In the genomic region with DNA sequence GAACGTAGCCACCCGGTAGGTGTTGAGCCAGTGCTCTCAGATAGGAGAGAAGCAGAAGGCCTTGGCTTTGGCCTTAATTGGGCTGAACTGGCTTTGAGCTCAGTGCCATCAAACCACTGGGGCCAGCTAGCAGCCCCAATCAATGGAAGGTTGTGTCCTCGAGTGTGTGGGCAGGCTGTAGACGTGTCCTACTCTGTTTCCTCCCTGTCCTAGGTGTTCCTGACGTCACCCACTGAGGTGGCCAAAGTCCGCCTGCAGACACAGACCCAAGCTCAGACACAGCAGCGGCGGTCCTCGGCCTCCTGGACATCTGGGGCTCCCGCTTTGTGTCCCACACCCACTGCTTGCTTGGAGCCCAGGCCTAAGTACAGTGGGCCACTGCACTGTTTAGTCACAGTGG, we compare ENCODE assay signal across 25 mouse cellular contexts. TPM values are rescaled to one million over a fixed set of nuclear protein-coding genes. Genes with fewer than 3 reads are reported as not detected.
DNase-seq lines count a peak whose midpoint lies in the region; ATAC-seq and TF ChIP-seq lines count a peak whose summit lies in the region.
"Had no signal": no experiment of that assay in that cellular context is flagged by ENCODE, and none has a peak within 500 bp of the region (broad histone marks: within the 10 kb centered on the region; RNA-seq: fewer than 3 reads in every experiment).

No protein-coding gene starts in this region.

- intact Hi-C loops in left cerebral cortex, postnatal 14 days (cut with DNase I) = no loop called here

- no peak overlapping the region for H3K4me2 ChIP-seq in liver, embryonic 11.5 days
- peak overlapping the region; percentile 37; the same call in 1 of the 2 replicates for H3K4me2 ChIP-seq in intestine, postnatal 0 days (replicated peaks; ENCODE audit: low read depth)
- H3K4me2 ChIP-seq in liver, embryonic 16.5 days (ENCODE audit: low read depth, low read length) = peak overlapping the region; percentile 53; the same call in 1 of the 2 replicates
- H3K4me2 ChIP-seq in stomach, postnatal 0 days (replicated peaks; ENCODE audit: low read depth) = no peak overlapping the region
- H3K4me2 ChIP-seq in midbrain, embryonic 15.5 days = no peak overlapping the region
- H3K4me2 ChIP-seq: embryonic facial prominence, embryonic 15.5 days; forebrain, embryonic 15.5 days; hindbrain, embryonic 12.5 days had no signal

- WGBS in liver, embryonic 11.5 days = 77% methylated on average over 10 of the region's 10 CpGs
- WGBS in intestine, postnatal 0 days = 55% methylated on average over 10 of the region's 10 CpGs
- WGBS in liver, embryonic 16.5 days (ENCODE audit: insufficient replicate concordance) = 68% methylated on average over 10 of the region's 10 CpGs
- 82% methylated on average over 10 of the region's 10 CpGs for WGBS in stomach, postnatal 0 days
- WGBS in midbrain, embryonic 15.5 days = 84% methylated on average over 10 of the region's 10 CpGs

- H3K27me3 ChIP-seq in liver, embryonic 11.5 days (replicated peaks; ENCODE audit: control insufficient read depth, insufficient read depth, low read length) = no peaks in the 10 kb centered on the region
- H3K27me3 ChIP-seq in intestine, postnatal 0 days (replicated peaks; ENCODE audit: control insufficient read depth, insufficient read depth, low read length) = no peaks in the 10 kb centered on the region
- no peaks in the 10 kb centered on the region for H3K27me3 ChIP-seq in liver, embryonic 16.5 days (ENCODE audit: control insufficient read depth, insufficient read depth, low read depth, low read length)
- H3K27me3 ChIP-seq in stomach, postnatal 0 days (ENCODE audit: control insufficient read depth, insufficient read depth, low read length) = no peaks in the 10 kb centered on the region
- H3K27me3 ChIP-seq in midbrain, embryonic 15.5 days (replicated peaks) = no peaks in the 10 kb centered on the region
- H3K27me3 ChIP-seq: CH12.LX; embryonic facial prominence, embryonic 15.5 days; forebrain, embryonic 15.5 days; hindbrain, embryonic 12.5 days; Patski had no signal

- TF ChIP-seq EP300 in stomach, postnatal 0 days (optimal IDR thresholded peaks at IDR 0.05) = no peak

- H3K36me3 ChIP-seq in liver, embryonic 11.5 days (ENCODE audit: control insufficient read depth, insufficient read depth, low read length) = no peaks in the 10 kb centered on the region
- peaks cover 4% of the 10 kb centered on the region; the same call in 1 of the 2 replicates for H3K36me3 ChIP-seq in intestine, postnatal 0 days (ENCODE audit: control insufficient read depth, insufficient read depth)
- H3K36me3 ChIP-seq in liver, embryonic 16.5 days (ENCODE audit: control insufficient read depth, insufficient read depth) = no peaks in the 10 kb centered on the region
- H3K36me3 ChIP-seq in stomach, postnatal 0 days (ENCODE audit: control insufficient read depth, insufficient read depth, low read length) = no peaks in the 10 kb centered on the region
- no peaks in the 10 kb centered on the region; the same call in 1 of the 2 replicates for H3K36me3 ChIP-seq in midbrain, embryonic 15.5 days (replicated peaks)

- no peak overlapping the region for H3K4me3 ChIP-seq in liver, embryonic 11.5 days (ENCODE audit: low read depth, low read length)
- no peak overlapping the region for H3K4me3 ChIP-seq in intestine, postnatal 0 days (ENCODE audit: low read depth, low read length)
- peak overlapping the region; percentile 44 for H3K4me3 ChIP-seq in liver, embryonic 16.5 days (ENCODE audit: low read depth, low read length)
- no peak overlapping the region for H3K4me3 ChIP-seq in stomach, postnatal 0 days (ENCODE audit: low read depth, low read length)
- H3K4me3 ChIP-seq in midbrain, embryonic 15.5 days = no peak overlapping the region
- H3K4me3 ChIP-seq: embryonic facial prominence, embryonic 15.5 days; erythroblast, embryonic 14.5 days; forebrain, embryonic 15.5 days; heart, embryonic 10.5 days; hindbrain, embryonic 12.5 days had no signal

- DNase-seq in liver = peak; percentile 25
- DNase-seq in liver, embryonic 11.5 days (ENCODE audit: low spot score) = no peak
- DNase-seq in stomach, postnatal 0 days (ENCODE audit: low spot score) = peak; percentile 48
- no peak for DNase-seq in left cerebral cortex, postnatal 14 days (ENCODE audit: low spot score in 2 of 2)
- DNase-seq in ovary, postnatal 10 days (ENCODE audit: low spot score) = no peak
- DNase-seq: adrenal gland, postnatal 25 days; cerebellum, adult 11 months; cerebellum, adult 8-10 months; cerebellum, postnatal 14 days; embryo, embryonic 11 days; gastrocnemius, postnatal 36 days; heart, adult 11 months; heart, postnatal 10 days; heart, postnatal 4 days had no signal

- no peak overlapping the region for H3K9ac ChIP-seq in liver, embryonic 11.5 days (ENCODE audit: low read depth, low read length)
- H3K9ac ChIP-seq in intestine, postnatal 0 days (ENCODE audit: low read depth, low read length) = no peak overlapping the region
- peak overlapping the region; percentile 45; the same call in 1 of the 2 replicates for H3K9ac ChIP-seq in liver, embryonic 16.5 days (ENCODE audit: low read depth, low read length)
- H3K9ac ChIP-seq in stomach, postnatal 0 days (ENCODE audit: low read length) = no peak overlapping the region
- H3K9ac ChIP-seq in midbrain, embryonic 15.5 days = no peak overlapping the region
- H3K9ac ChIP-seq: embryonic facial prominence, embryonic 15.5 days; forebrain, embryonic 15.5 days; hindbrain, embryonic 12.5 days had no signal

- TF ChIP-seq CTCF in intestine, postnatal 0 days (IDR thresholded peaks at IDR 0.05; ENCODE audit: low read depth) = no peak
- TF ChIP-seq CTCF in stomach, postnatal 0 days (IDR thresholded peaks at IDR 0.05; ENCODE audit: low read depth) = no peak

- no peak overlapping the region for H3K27ac ChIP-seq in liver, embryonic 11.5 days (ENCODE audit: low read depth, low read length)
- H3K27ac ChIP-seq in intestine, postnatal 0 days (ENCODE audit: low read depth, low read length) = peak overlapping the region; percentile 9; the same call in 1 of the 2 replicates
- H3K27ac ChIP-seq in liver, embryonic 16.5 days (ENCODE audit: low read length) = peak overlapping the region; percentile 51
- no peak overlapping the region for H3K27ac ChIP-seq in stomach, postnatal 0 days (replicated peaks)
- no peak overlapping the region for H3K27ac ChIP-seq in midbrain, embryonic 15.5 days
- H3K27ac ChIP-seq: embryonic facial prominence, embryonic 15.5 days; forebrain, embryonic 15.5 days; heart, embryonic 10.5 days; hindbrain, embryonic 12.5 days had no signal

- ATAC-seq in liver, embryonic 11.5 days (replicated peaks; ENCODE audit: low FRiP score) = no peak
- peak; percentile 87 for ATAC-seq in intestine, postnatal 0 days
- peak; percentile 78 for ATAC-seq in liver, embryonic 16.5 days (ENCODE audit: low read depth)
- peak; percentile 43 for ATAC-seq in stomach, postnatal 0 days (ENCODE audit: low FRiP score, low TSS enrichment)
- ATAC-seq in midbrain, embryonic 15.5 days (replicated peaks) = no peak
- ATAC-seq: activated CD4-positive, CD25-positive, alpha-beta regulatory T cell, adult 4 months; forebrain, embryonic 15.5 days; Patski had no signal

- no peaks in the 10 kb centered on the region for H3K9me3 ChIP-seq in liver, embryonic 11.5 days (ENCODE audit: control insufficient read depth, low read length)
- H3K9me3 ChIP-seq in intestine, postnatal 0 days (ENCODE audit: control insufficient read depth) = no peaks in the 10 kb centered on the region
- H3K9me3 ChIP-seq in liver, embryonic 16.5 days (replicated peaks; ENCODE audit: control insufficient read depth, low read length) = no peaks in the 10 kb centered on the region
- no peaks in the 10 kb centered on the region for H3K9me3 ChIP-seq in stomach, postnatal 0 days (ENCODE audit: control insufficient read depth, low read length)
- no peaks in the 10 kb centered on the region for H3K9me3 ChIP-seq in midbrain, embryonic 15.5 days
- H3K9me3 ChIP-seq: embryonic facial prominence, embryonic 15.5 days; forebrain, embryonic 15.5 days; heart, embryonic 10.5 days; hindbrain, embryonic 12.5 days had no signal

- H3K4me1 ChIP-seq in liver, embryonic 11.5 days (replicated peaks; ENCODE audit: control insufficient read depth, insufficient read depth, low read length) = peaks cover 10% of the 10 kb centered on the region
- H3K4me1 ChIP-seq in intestine, postnatal 0 days (replicated peaks; ENCODE audit: control insufficient read depth, insufficient read depth, low read length) = no peaks in the 10 kb centered on the region
- no peaks in the 10 kb centered on the region; the same call in none of the 2 replicates for H3K4me1 ChIP-seq in liver, embryonic 16.5 days (ENCODE audit: control insufficient read depth, low read depth, low read length)
- H3K4me1 ChIP-seq in stomach, postnatal 0 days (replicated peaks; ENCODE audit: control insufficient read depth, insufficient read depth) = no peaks in the 10 kb centered on the region
- peaks cover 7% of the 10 kb centered on the region; the same call in 1 of the 2 replicates for H3K4me1 ChIP-seq in midbrain, embryonic 15.5 days

RNA-seq across cellular contexts. Expression of a gene that starts 19.2 kb away (rescaled TPM):
- 4.5 and 5.2 TPM in 2 replicates for polyA plus RNA-seq in liver, embryonic 11.5 days (2014; fragmentation: Nextera tagmentation; extraction: Ambion mirVana)
- 4.7 and 5.1 TPM in 2 replicates for polyA plus RNA-seq in intestine, postnatal 0 days (2015; fragmentation: Nextera tagmentation; extraction: Ambion mirVana)
- polyA plus RNA-seq in liver, embryonic 16.5 days (2015; fragmentation: Nextera tagmentation; extraction: Ambion mirVana) = 25.4 and 32.5 TPM in 2 replicates
- polyA plus RNA-seq in stomach, postnatal 0 days (2015; fragmentation: Nextera tagmentation; extraction: Ambion mirVana) = 4.3 and 5.6 TPM in 2 replicates
- 1 to 10 TPM; 7.3 to 8.3 TPM for total RNA-seq in left cerebral cortex, postnatal 14 days (2021)
- 8.7 and 10.3 TPM in 2 replicates for polyA plus RNA-seq in midbrain, embryonic 15.5 days (2015; fragmentation: Nextera tagmentation; extraction: Ambion mirVana)

RNA-seq across cellular contexts. Expression of a gene that starts 19.4 kb away (rescaled TPM):
- polyA plus RNA-seq in liver, embryonic 11.5 days (2014; fragmentation: Nextera tagmentation; extraction: Ambion mirVana) = 2.9 and 3.9 TPM in 2 replicates
- 1.8 and 1.9 TPM in 2 replicates for polyA plus RNA-seq in intestine, postnatal 0 days (2015; fragmentation: Nextera tagmentation; extraction: Ambion mirVana)
- polyA plus RNA-seq in liver, embryonic 16.5 days (2015; fragmentation: Nextera tagmentation; extraction: Ambion mirVana) = 1.7 TPM in 2 replicates
- polyA plus RNA-seq in stomach, postnatal 0 days (2015; fragmentation: Nextera tagmentation; extraction: Ambion mirVana) = 3.7 and 3.8 TPM in 2 replicates
- total RNA-seq in left cerebral cortex, postnatal 14 days (2021) = 10 to 100 TPM; 14.7 to 15.8 TPM
- 22.6 and 24.8 TPM in 2 replicates for polyA plus RNA-seq in midbrain, embryonic 15.5 days (2015; fragmentation: Nextera tagmentation; extraction: Ambion mirVana)

RNA-seq across cellular contexts. Expression of a gene that starts 38.4 kb away (rescaled TPM):
- polyA plus RNA-seq in liver, embryonic 11.5 days (2014; fragmentation: Nextera tagmentation; extraction: Ambion mirVana) = 4.1 and 5.3 TPM in 2 replicates
- 2.7 and 2.9 TPM in 2 replicates for polyA plus RNA-seq in intestine, postnatal 0 days (2015; fragmentation: Nextera tagmentation; extraction: Ambion mirVana)
- 1.3 and 3.1 TPM in 2 replicates for polyA plus RNA-seq in liver, embryonic 16.5 days (2015; fragmentation: Nextera tagmentation; extraction: Ambion mirVana)
- 3.2 and 3.9 TPM in 2 replicates for polyA plus RNA-seq in stomach, postnatal 0 days (2015; fragmentation: Nextera tagmentation; extraction: Ambion mirVana)
- 1 to 10 TPM; 7.4 TPM for total RNA-seq in left cerebral cortex, postnatal 14 days (2021)
- polyA plus RNA-seq in midbrain, embryonic 15.5 days (2015; fragmentation: Nextera tagmentation; extraction: Ambion mirVana) = 5.2 and 7.2 TPM in 2 replicates

RNA-seq across cellular contexts. Expression of a gene that starts 38.9 kb away (rescaled TPM):
- 90.8 and 102 TPM in 2 replicates for polyA plus RNA-seq in liver, embryonic 11.5 days (2014; fragmentation: Nextera tagmentation; extraction: Ambion mirVana)
- polyA plus RNA-seq in intestine, postnatal 0 days (2015; fragmentation: Nextera tagmentation; extraction: Ambion mirVana) = 34.5 and 36.5 TPM in 2 replicates
- 22.8 and 25.7 TPM in 2 replicates for polyA plus RNA-seq in liver, embryonic 16.5 days (2015; fragmentation: Nextera tagmentation; extraction: Ambion mirVana)
- polyA plus RNA-seq in stomach, postnatal 0 days (2015; fragmentation: Nextera tagmentation; extraction: Ambion mirVana) = 70.7 and 76.0 TPM in 2 replicates
- total RNA-seq in left cerebral cortex, postnatal 14 days (2021) = 10 to 100 TPM; 90.7 to 93.2 TPM
- 103 and 104 TPM in 2 replicates for polyA plus RNA-seq in midbrain, embryonic 15.5 days (2015; fragmentation: Nextera tagmentation; extraction: Ambion mirVana)

Comparison
In these comparisons a context has a peak if more than half of its experiments do, and no peak if none do; other contexts are left out.
1. DNase-seq: peak in liver (single experiment) and stomach, postnatal 0 days (single experiment); none in liver, embryonic 11.5 days (single experiment), left cerebral cortex, postnatal 14 days (0 of 2) and ovary, postnatal 10 days (single experiment).
2. ATAC-seq: peak in intestine, postnatal 0 days (single experiment), liver, embryonic 16.5 days (single experiment) and stomach, postnatal 0 days (single experiment); none in liver, embryonic 11.5 days (single experiment) and midbrain, embryonic 15.5 days (single experiment).
3. H3K27ac ChIP-seq: peak in intestine, postnatal 0 days (single experiment) and liver, embryonic 16.5 days (single experiment); none in liver, embryonic 11.5 days (single experiment), stomach, postnatal 0 days (single experiment) and midbrain, embryonic 15.5 days (single experiment).
4. H3K4me2 ChIP-seq: peak in intestine, postnatal 0 days (single experiment) and liver, embryonic 16.5 days (single experiment); none in liver, embryonic 11.5 days (single experiment), stomach, postnatal 0 days (single experiment) and midbrain, embryonic 15.5 days (single experiment).